Mouse (Mus musculus): ENCODE measurements around the gene Dusp1. TPM values are rescaled to one million over a fixed set of nuclear protein-coding genes. Genes with fewer than 3 reads are reported as not detected.
A peak's percentile ranks its signal among the peaks of the same experiment; 100 is the strongest.

The Dusp1 gene
- total and polyA plus RNA-seq, 3 experiments, result 3.5 to 9.9 (median 5.6) TPM

- H3K36me3 ChIP-seq (replicated peaks in 1 of 2; ENCODE audit: control insufficient read depth in 1 of 2, insufficient read depth in 1 of 2, low read length in 1 of 2), result peaks cover 49 to 89% of the 10 kb centered on the region in 2 experiments
- dilution Hi-C loops (cut with MboI; ENCODE audit: extremely low pct_ligation_motif_present, extremely low pct_unique_long_range_greater_than_20kb, low sequenced_read_pairs), result no loop called here
- no peak overlapping the region for H3K4me3 ChIP-seq (replicated peaks in 1 of 3; ENCODE audit: low read depth in 2 of 3, low read length in 2 of 3, poor library complexity in 1 of 3)
- H3K9ac ChIP-seq (ENCODE audit: insufficient read depth, low read depth), result no peak overlapping the region
- TF ChIP-seq SMC3 (IDR thresholded peaks at IDR 0.05; ENCODE audit: low read depth, low read length) (no peak), ZKSCAN1 (IDR thresholded peaks at IDR 0.05; ENCODE audit: borderline replicate concordance, low read depth, low read length) (no peak), RAD21 (IDR thresholded peaks at IDR 0.05; ENCODE audit: low read depth, low read length) (no peak), MXI1 (IDR thresholded peaks at IDR 0.05; ENCODE audit: low read depth, low read length) (no peak), CTCF (conservative IDR thresholded peaks at IDR 0.05 in 1 of 2, IDR thresholded peaks at IDR 0.05 in 1 of 2; ENCODE audit: low read depth in 2 of 2, low read length in 2 of 2) (no peak), PAX5 (IDR thresholded peaks at IDR 0.05; ENCODE audit: low read length) (no peak), POLR2AphosphoS2 (IDR thresholded peaks at IDR 0.05; ENCODE audit: low read depth, low read length) (no peak), UBTF (IDR thresholded peaks at IDR 0.05; ENCODE audit: low read depth, low read length) (no peak), NRF1 (IDR thresholded peaks at IDR 0.05; ENCODE audit: low read depth, low read length) (no peak), BHLHE40 (IDR thresholded peaks at IDR 0.05; ENCODE audit: low read depth, low read length) (no peak), HCFC1 (IDR thresholded peaks at IDR 0.05; ENCODE audit: low read depth, low read length) (no peak), MAZ (IDR thresholded peaks at IDR 0.05; ENCODE audit: low read depth, low read length) (no peak), JUND (conservative IDR thresholded peaks at IDR 0.05; ENCODE audit: low read depth, low read length) (no peak), E2F4 (IDR thresholded peaks at IDR 0.05; ENCODE audit: insufficient replicate concordance, low read depth, low read length) (no peak), JUN (IDR thresholded peaks at IDR 0.05; ENCODE audit: insufficient read depth, low read depth, low read length) (no peak), ETS1 (conservative IDR thresholded peaks at IDR 0.05; ENCODE audit: low read depth, low read length) (no peak)
- DNase-seq (ENCODE audit: extremely low read depth), result no peak
- no peak overlapping the region for H3K27ac ChIP-seq (ENCODE audit: insufficient read depth, low read depth)
- in situ Hi-C loops (cut with MboI; ENCODE audit: low pct_ligation_motif_present, low pct_unique_long_range_greater_than_20kb, low sequenced_read_pairs), result no loop called here
- peaks cover 24 to 45% of the 10 kb centered on the region in 2 experiments for H3K4me1 ChIP-seq (ENCODE audit: control insufficient read depth in 1 of 2, insufficient read depth in 2 of 2)
- no peaks in the 10 kb centered on the region for H3K79me2 ChIP-seq (replicated peaks; ENCODE audit: control insufficient read depth, extremely low read depth, insufficient read depth, poor library complexity, severe bottlenecking)
- no peak overlapping the region for H3K4me2 ChIP-seq (ENCODE audit: insufficient read depth, low read depth, poor library complexity, severe bottlenecking)
- H3K27me3 ChIP-seq (replicated peaks), result no peaks in the 10 kb centered on the region
- no peaks in the 10 kb centered on the region for H3K9me3 ChIP-seq (replicated peaks; ENCODE audit: low read length)
Measured at GRCm38 (mm10) chr17:26609820-26610219, 47.9 kb upstream of the Dusp1 start.

- in situ Hi-C loops (cut with MboI; ENCODE audit: low pct_ligation_motif_present, low pct_unique_long_range_greater_than_20kb, low sequenced_read_pairs), result no loop called here
- no peak overlapping the region for H3K9ac ChIP-seq (ENCODE audit: insufficient read depth, low read depth)
- TF ChIP-seq NELFE (IDR thresholded peaks at IDR 0.05; ENCODE audit: low read depth, low read length) (no peak), GABPA (IDR thresholded peaks at IDR 0.05; ENCODE audit: insufficient replicate concordance, low read depth, low read length) (no peak), SIN3A (IDR thresholded peaks at IDR 0.05; ENCODE audit: low read length) (no peak), JUND (conservative IDR thresholded peaks at IDR 0.05; ENCODE audit: low read depth, low read length) (no peak), IRF4 (IDR thresholded peaks at IDR 0.05; ENCODE audit: low read depth, low read length) (0 out of 2 replicates have a peak, but pooled peaks have one; percentile 18), MXI1 (IDR thresholded peaks at IDR 0.05; ENCODE audit: low read depth, low read length) (no peak), KAT2A (IDR thresholded peaks at IDR 0.05; ENCODE audit: insufficient replicate concordance, low read length) (no peak), MEF2A (IDR thresholded peaks at IDR 0.05; ENCODE audit: borderline replicate concordance, low read depth, low read length) (peak; percentile 41; the same call in 1 of the 2 replicates), ETS1 (conservative IDR thresholded peaks at IDR 0.05; ENCODE audit: low read depth, low read length) (no peak), ZC3H11A (IDR thresholded peaks at IDR 0.05; ENCODE audit: low read depth, low read length) (no peak)
- dilution Hi-C loops (cut with MboI; ENCODE audit: extremely low pct_ligation_motif_present, extremely low pct_unique_long_range_greater_than_20kb, low sequenced_read_pairs), result no loop called here
- peak; percentile 35 for DNase-seq (ENCODE audit: extremely low read depth)
- peaks cover 29 to 53% of the 10 kb centered on the region in 2 experiments for H3K4me1 ChIP-seq (ENCODE audit: control insufficient read depth in 1 of 2, insufficient read depth in 2 of 2)
- H3K4me2 ChIP-seq (ENCODE audit: insufficient read depth, low read depth, poor library complexity, severe bottlenecking), result no peak overlapping the region
- peaks cover under 1% of the 10 kb centered on the region; the same call in 1 of the 2 replicates for H3K79me2 ChIP-seq (replicated peaks; ENCODE audit: control insufficient read depth, extremely low read depth, insufficient read depth, poor library complexity, severe bottlenecking)
- peak overlapping the region; percentile 25 for H3K27ac ChIP-seq (ENCODE audit: insufficient read depth, low read depth)
- H3K27me3 ChIP-seq (replicated peaks), result no peaks in the 10 kb centered on the region
- H3K4me3 ChIP-seq (replicated peaks in 1 of 3; ENCODE audit: low read depth in 2 of 3, low read length in 2 of 3, poor library complexity in 1 of 3), result no peak overlapping the region
- no peaks in the 10 kb centered on the region for H3K9me3 ChIP-seq (replicated peaks; ENCODE audit: low read length)
- H3K36me3 ChIP-seq (replicated peaks in 1 of 2; ENCODE audit: control insufficient read depth in 1 of 2, insufficient read depth in 1 of 2, low read length in 1 of 2), result peaks cover 39 to 88% of the 10 kb centered on the region in 2 experiments
Measured at GRCm38 (mm10) chr17:26608877-26609276, 46.9 kb upstream of the Dusp1 start.
